Mouse (Mus musculus) pancreas, adult 10 weeks (tissue): ENCODE data around the gene Cylc2. TPM values are rescaled to one million over a fixed set of nuclear protein-coding genes. Genes with fewer than 3 reads are reported as not detected.

Experiments used
- polyA plus RNA-seq: library from polyadenylated mRNA; stranded (reverse); fragments of 350-450 nt; fragmentation: Illumina TruSeq; extraction: RNeasy Lipid Tissue Mini Kit (QIAGEN cat#74804); gene quantifications from one replicate; pipeline ENCODE4 v1.2.3, GENCODE M21; 2015; ENCODE audit warnings: low read depth, low replicate concordance; ENCODE audit not compliant: insufficient read depth

Gene Cylc2
- polyA plus RNA-seq, result not detected

DNA sequence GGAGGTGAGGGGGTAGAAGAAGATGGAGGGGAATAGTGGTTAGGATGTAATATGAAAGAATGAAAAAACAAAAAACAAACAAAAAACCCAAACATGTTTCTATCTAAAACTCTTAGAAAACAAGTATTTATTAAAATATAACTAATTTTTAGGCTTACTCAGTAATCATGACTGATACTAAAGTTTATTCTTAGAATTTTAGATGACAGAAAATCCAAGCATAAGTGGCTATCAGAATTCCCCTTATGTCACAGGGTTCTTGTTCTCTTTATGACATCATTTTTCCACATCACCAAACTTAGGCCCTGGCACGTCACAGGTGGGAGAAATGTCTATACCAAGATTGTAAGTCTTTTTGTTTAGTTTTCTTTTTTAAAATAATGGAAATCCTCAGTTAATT lies at the start of gene Cylc2:
Gene Cylc2 (plus strand): TSS at position 301 of the 400 bp plus-strand sequence.

